Mouse (Mus musculus) gastrocnemius, postnatal 14 days (tissue): ENCODE data around the gene Gm47959. TPM values are rescaled to one million over a fixed set of nuclear protein-coding genes. Genes with fewer than 3 reads are reported as not detected.
"Not testable (repeated sequence)": the region's sequence is repeated elsewhere in the genome, so short reads cannot be mapped to it uniquely, and the experiment has no call there.

ENCODE experiments used
- DNase-seq: peaks from one replicate; pipeline ENCODE4 v3.0.0; 2021; ENCODE audit warnings: mixed read lengths
- intact Hi-C: fragments of 180-260 bp; cut with DNase I; formaldehyde crosslinking; loops from one replicate; pipeline ENCODE4 v1.15.1; 2025; ENCODE audit warnings: low total_unique reads
- long read RNA-seq, 2 experiments: library from polyadenylated mRNA; stranded (forward); transcript quantifications; one replicate each; pipeline ENCODE4 v2.0.0; 2021
- total RNA-seq, 2 experiments: library from RNA; stranded (reverse); gene quantifications; 2 replicates each; pipeline ENCODE4 v1.2.3; 2021

The Gm47959 gene
- not detected for total RNA-seq
- long read RNA-seq, experiment 1, result 0 reads
- long read RNA-seq, experiment 2, result 0 reads

GRCm38 (mm10) chr1:83000306-83000705, at the start of gene Gm47959:
Gm47959 (plus strand) TSS chr1:83000548.
- DNase-seq, intact Hi-C loops: not testable (repeated sequence)

GRCm38 (mm10) chr1:82955913-82956312, 44.4 kb upstream of the Gm47959 start, which contains the start of gene Gm7544:
Gm7544 (minus strand) TSS chr1:82956013.
- intact Hi-C loops, DNase-seq: not testable (repeated sequence)

- intact Hi-C loops, result no loop called here
- no peak for DNase-seq
These were observed 40.4 kb upstream of the Gm47959 start, which contains the start of gene Gm47955 for GRCm38 (mm10) chr1:82959870-82960385. Gm47955 (plus strand) TSS chr1:82960286.

- intact Hi-C loops, result no loop called here
- no peak for DNase-seq
These were observed 33.9 kb upstream of the Gm47959 start for GRCm38 (mm10) chr1:82966413-82966812.

- intact Hi-C loops, result no loop called here
- no peak for DNase-seq
These were observed 28.3 kb upstream of the Gm47959 start for GRCm38 (mm10) chr1:82972046-82972445.

GRCm38 (mm10) chr1:82973244-82973643, 27.1 kb upstream of the Gm47959 start:
- no peak for DNase-seq
- intact Hi-C loops, result no loop called here

GRCm38 (mm10) chr1:82973901-82974300, 26.4 kb upstream of the Gm47959 start:
- intact Hi-C loops, result no loop called here

GRCm38 (mm10) chr1:82974342-82974741, 26.0 kb upstream of the Gm47959 start:
- intact Hi-C loops, result no loop called here
- no peak for DNase-seq

More at GRCm38 (mm10) chr1:82973901-82974300, 26.4 kb upstream of the Gm47959 start:
- DNase-seq, result no peak

- DNase-seq, result no peak
- intact Hi-C loops, result no loop called here
These were observed 24.6 kb upstream of the Gm47959 start for GRCm38 (mm10) chr1:82975750-82976149.

GRCm38 (mm10) chr1:82977840-82978239, 22.5 kb upstream of the Gm47959 start:
- intact Hi-C loops, result no loop called here
- no peak for DNase-seq

- intact Hi-C loops, result loop anchor here (2.0 kb wide), 1 partner anchor 202 kb away; no protein-coding TSS in a partner anchor
- no peak for DNase-seq
These were observed 13.6 kb upstream of the Gm47959 start for GRCm38 (mm10) chr1:82986738-82987137.

GRCm38 (mm10) chr1:82987530-82988198, 12.7 kb upstream of the Gm47959 start:
- intact Hi-C loops, result loop anchor here (2.0 kb wide), 1 partner anchor 203 kb away; no protein-coding TSS in a partner anchor
- no peak for DNase-seq

GRCm38 (mm10) chr1:82991062-82991461, 9.3 kb upstream of the Gm47959 start:
- DNase-seq, result no peak
- intact Hi-C loops, result no loop called here

- no peak for DNase-seq
- intact Hi-C loops, result no loop called here
These were observed 8.8 kb upstream of the Gm47959 start for GRCm38 (mm10) chr1:82991596-82991995.

- intact Hi-C loops, result no loop called here
- DNase-seq, result no peak
These were observed 8.3 kb upstream of the Gm47959 start for GRCm38 (mm10) chr1:82992093-82992492.

- intact Hi-C loops, result no loop called here
- no peak for DNase-seq
These were observed 6.4 kb upstream of the Gm47959 start for GRCm38 (mm10) chr1:82993947-82994346.

GRCm38 (mm10) chr1:83006218-83007179, 6.2 kb downstream of the Gm47959 start:
- no peak for DNase-seq
- intact Hi-C loops, result no loop called here

- intact Hi-C loops, result no loop called here
These were observed 7.1 kb downstream of the Gm47959 start for GRCm38 (mm10) chr1:83007471-83007870.

GRCm38 (mm10) chr1:83014477-83014876, 14.1 kb downstream of the Gm47959 start:
- intact Hi-C loops, result no loop called here
- DNase-seq, result no peak

More at GRCm38 (mm10) chr1:83007471-83007870, 7.1 kb downstream of the Gm47959 start:
- DNase-seq, result no peak

- intact Hi-C loops, result no loop called here
- DNase-seq, result no peak
These were observed 15.1 kb downstream of the Gm47959 start for GRCm38 (mm10) chr1:83015329-83015879.
